26 mouse cellular contexts compared by ENCODE assay signal in the genomic region with DNA sequence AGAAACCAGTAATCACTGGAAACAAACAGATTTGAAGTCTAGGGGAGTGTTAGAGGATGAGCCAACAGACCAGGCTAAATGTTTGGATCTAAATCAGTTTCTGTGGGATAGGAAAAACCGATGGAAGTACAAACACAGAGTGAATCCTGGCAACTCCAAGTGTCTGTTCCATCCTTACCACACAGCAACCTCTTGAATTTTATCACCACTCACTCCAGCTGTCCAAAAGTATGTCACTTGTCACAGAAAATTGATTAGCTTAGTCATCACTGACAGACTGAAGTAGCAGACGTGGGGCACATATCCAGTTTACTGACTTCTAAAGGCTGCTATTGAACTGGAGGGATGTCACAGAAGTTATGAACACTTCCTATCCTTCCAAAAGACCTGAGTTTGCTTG.
A peak's percentile ranks its signal among the peaks of the same experiment; 100 is the strongest.
DNase-seq lines count a peak whose midpoint lies in the region; ATAC-seq and TF ChIP-seq lines count a peak whose summit lies in the region.
"Had no signal": no experiment of that assay in that cellular context is flagged by ENCODE, and none has a peak within 500 bp of the region (broad histone marks: within the 10 kb centered on the region; RNA-seq: fewer than 3 reads in every experiment).

No protein-coding gene starts in this region.

- H3K4me1 ChIP-seq in forebrain, embryonic 13.5 days: no peaks in the 10 kb centered on the region
- no peaks in the 10 kb centered on the region for H3K4me1 ChIP-seq in forebrain, embryonic 12.5 days
- no peaks in the 10 kb centered on the region for H3K4me1 ChIP-seq in hindbrain, embryonic 14.5 days (replicated peaks; ENCODE audit: control insufficient read depth, insufficient read depth, low read length)
- H3K4me1 ChIP-seq in hindbrain, embryonic 16.5 days (ENCODE audit: control insufficient read depth, insufficient read depth, low read depth, low read length): no peaks in the 10 kb centered on the region
- H3K4me1 ChIP-seq in forebrain, postnatal 0 days (ENCODE audit: insufficient read depth): no peaks in the 10 kb centered on the region
- H3K4me1 ChIP-seq in heart, embryonic 12.5 days (replicated peaks): no peaks in the 10 kb centered on the region; the same call in 1 of the 2 replicates
- H3K4me1 ChIP-seq: embryonic facial prominence, embryonic 12.5 days; embryonic facial prominence, embryonic 15.5 days; hindbrain, embryonic 10.5 days; hindbrain, embryonic 13.5 days had no signal

- no peaks in the 10 kb centered on the region for H3K27me3 ChIP-seq in forebrain, embryonic 13.5 days
- no peaks in the 10 kb centered on the region for H3K27me3 ChIP-seq in forebrain, embryonic 12.5 days
- no peaks in the 10 kb centered on the region for H3K27me3 ChIP-seq in hindbrain, embryonic 14.5 days (ENCODE audit: control insufficient read depth, insufficient read depth, low read length)
- no peaks in the 10 kb centered on the region for H3K27me3 ChIP-seq in hindbrain, embryonic 16.5 days (replicated peaks; ENCODE audit: control insufficient read depth, insufficient read depth, low read length)
- no peaks in the 10 kb centered on the region for H3K27me3 ChIP-seq in forebrain, postnatal 0 days (ENCODE audit: insufficient read depth, low read length)
- no peaks in the 10 kb centered on the region for H3K27me3 ChIP-seq in heart, embryonic 12.5 days (replicated peaks)
- H3K27me3 ChIP-seq: embryonic facial prominence, embryonic 12.5 days; embryonic facial prominence, embryonic 15.5 days; heart, embryonic 15.5 days; hindbrain, embryonic 13.5 days had no signal

- H3K27ac ChIP-seq in forebrain, embryonic 13.5 days: no peak overlapping the region
- H3K27ac ChIP-seq in forebrain, embryonic 12.5 days: no peak overlapping the region
- no peak overlapping the region for H3K27ac ChIP-seq in hindbrain, embryonic 14.5 days
- H3K27ac ChIP-seq in hindbrain, embryonic 16.5 days (ENCODE audit: low read depth, low read length): no peak overlapping the region
- H3K27ac ChIP-seq in forebrain, postnatal 0 days (ENCODE audit: low read depth, low read length): no peak overlapping the region
- H3K27ac ChIP-seq in heart, embryonic 12.5 days (ENCODE audit: poor library complexity, severe bottlenecking): no peak overlapping the region
- H3K27ac ChIP-seq: embryonic facial prominence, embryonic 12.5 days; embryonic facial prominence, embryonic 15.5 days; heart, embryonic 15.5 days; hindbrain, embryonic 10.5 days; hindbrain, embryonic 13.5 days had no signal

- ATAC-seq in forebrain, embryonic 13.5 days: peak; percentile 51; the same call in 1 of the 2 replicates
- no peak for ATAC-seq in forebrain, embryonic 12.5 days (ENCODE audit: low FRiP score)
- ATAC-seq in hindbrain, embryonic 14.5 days (ENCODE audit: low FRiP score): no peak
- ATAC-seq in hindbrain, embryonic 16.5 days: no peak
- peak; percentile 72 for ATAC-seq in forebrain, postnatal 0 days
- ATAC-seq in heart, embryonic 12.5 days (ENCODE audit: insufficient number of reproducible peaks, low FRiP score): no peak
- ATAC-seq: activated CD4-positive, CD25-positive, alpha-beta regulatory T cell, adult 4 months; intestine, postnatal 0 days had no signal

- H3K4me2 ChIP-seq in forebrain, embryonic 13.5 days: no peak overlapping the region
- no peak overlapping the region for H3K4me2 ChIP-seq in forebrain, embryonic 12.5 days
- no peak overlapping the region for H3K4me2 ChIP-seq in hindbrain, embryonic 14.5 days (replicated peaks)
- no peak overlapping the region for H3K4me2 ChIP-seq in hindbrain, embryonic 16.5 days (ENCODE audit: low read length)
- H3K4me2 ChIP-seq in forebrain, postnatal 0 days (ENCODE audit: low read depth): no peak overlapping the region
- H3K4me2 ChIP-seq in heart, embryonic 12.5 days: no peak overlapping the region
- H3K4me2 ChIP-seq: embryonic facial prominence, embryonic 12.5 days; embryonic facial prominence, embryonic 15.5 days; heart, embryonic 11.5 days; heart, embryonic 15.5 days; hindbrain, embryonic 13.5 days had no signal

- no peaks in the 10 kb centered on the region for H3K9me3 ChIP-seq in forebrain, embryonic 13.5 days (replicated peaks)
- H3K9me3 ChIP-seq in forebrain, embryonic 12.5 days: no peaks in the 10 kb centered on the region
- no peaks in the 10 kb centered on the region for H3K9me3 ChIP-seq in hindbrain, embryonic 14.5 days (ENCODE audit: control insufficient read depth, low read length)
- H3K9me3 ChIP-seq in hindbrain, embryonic 16.5 days (ENCODE audit: control insufficient read depth, low read length): no peaks in the 10 kb centered on the region
- H3K9me3 ChIP-seq in forebrain, postnatal 0 days (ENCODE audit: low read length): no peaks in the 10 kb centered on the region
- H3K9me3 ChIP-seq in heart, embryonic 12.5 days (replicated peaks): no peaks in the 10 kb centered on the region
- H3K9me3 ChIP-seq: embryonic facial prominence, embryonic 12.5 days; embryonic facial prominence, embryonic 15.5 days; heart, embryonic 15.5 days; hindbrain, embryonic 10.5 days; hindbrain, embryonic 13.5 days had no signal

- no peaks in the 10 kb centered on the region for H3K36me3 ChIP-seq in forebrain, embryonic 13.5 days (ENCODE audit: poor library complexity, severe bottlenecking)
- H3K36me3 ChIP-seq in forebrain, embryonic 12.5 days (replicated peaks): no peaks in the 10 kb centered on the region
- H3K36me3 ChIP-seq in hindbrain, embryonic 14.5 days (replicated peaks; ENCODE audit: control insufficient read depth, insufficient read depth): no peaks in the 10 kb centered on the region
- no peaks in the 10 kb centered on the region for H3K36me3 ChIP-seq in hindbrain, embryonic 16.5 days (ENCODE audit: control insufficient read depth, insufficient read depth, low read length)
- no peaks in the 10 kb centered on the region for H3K36me3 ChIP-seq in forebrain, postnatal 0 days (ENCODE audit: insufficient read depth)
- H3K36me3 ChIP-seq in heart, embryonic 12.5 days: no peaks in the 10 kb centered on the region
- H3K36me3 ChIP-seq: embryonic facial prominence, embryonic 12.5 days; embryonic facial prominence, embryonic 15.5 days; heart, embryonic 15.5 days; hindbrain, embryonic 10.5 days; hindbrain, embryonic 13.5 days had no signal

- no peak overlapping the region for H3K4me3 ChIP-seq in forebrain, embryonic 13.5 days
- H3K4me3 ChIP-seq in forebrain, embryonic 12.5 days (replicated peaks): no peak overlapping the region
- H3K4me3 ChIP-seq in hindbrain, embryonic 14.5 days (replicated peaks; ENCODE audit: low read length): no peak overlapping the region
- no peak overlapping the region for H3K4me3 ChIP-seq in hindbrain, embryonic 16.5 days (ENCODE audit: low read length)
- no peak overlapping the region for H3K4me3 ChIP-seq in forebrain, postnatal 0 days (ENCODE audit: low read depth, low read length)
- H3K4me3 ChIP-seq in heart, embryonic 12.5 days: no peak overlapping the region
- H3K4me3 ChIP-seq: embryonic facial prominence, embryonic 12.5 days; embryonic facial prominence, embryonic 15.5 days; heart, embryonic 15.5 days; hindbrain, embryonic 10.5 days; hindbrain, embryonic 13.5 days had no signal

- DNase-seq in hindbrain, embryonic 14.5 days (ENCODE audit: low spot score): peak; percentile 11
- DNase-seq in brain, adult 2 months (ENCODE audit: low read depth, low spot score): peak; percentile 20
- DNase-seq in forebrain, postnatal 0 days: peak; percentile 51
- DNase-seq: adrenal gland, adult 8-10 months; adrenal gland, postnatal 25 days; cerebellum, adult 11 months; cerebellum, adult 2 months; cerebellum, adult 9-11 months; cerebellum, postnatal 25 days; gastrocnemius, postnatal 10 days; gastrocnemius, postnatal 36 days; heart, adult 11 months; heart, postnatal 10 days; heart, postnatal 36 days had no signal

- H3K9ac ChIP-seq in forebrain, embryonic 13.5 days: no peak overlapping the region
- H3K9ac ChIP-seq in forebrain, embryonic 12.5 days: no peak overlapping the region
- H3K9ac ChIP-seq in hindbrain, embryonic 14.5 days: no peak overlapping the region
- no peak overlapping the region for H3K9ac ChIP-seq in hindbrain, embryonic 16.5 days (ENCODE audit: low read depth, low read length)
- H3K9ac ChIP-seq in forebrain, postnatal 0 days: no peak overlapping the region
- no peak overlapping the region for H3K9ac ChIP-seq in heart, embryonic 12.5 days
- H3K9ac ChIP-seq: embryonic facial prominence, embryonic 12.5 days; embryonic facial prominence, embryonic 15.5 days; heart, embryonic 15.5 days; hindbrain, embryonic 13.5 days had no signal

- no peak for TF ChIP-seq CTCF in forebrain, postnatal 0 days (IDR thresholded peaks at IDR 0.05; ENCODE audit: low read depth)

- WGBS in forebrain, embryonic 13.5 days: 69% methylated on average over 2 of the region's 2 CpGs
- 76% methylated on average over 2 of the region's 2 CpGs for WGBS in forebrain, embryonic 12.5 days
- 69% methylated on average over 2 of the region's 2 CpGs for WGBS in hindbrain, embryonic 14.5 days
- WGBS in hindbrain, embryonic 16.5 days: 71% methylated on average over 2 of the region's 2 CpGs
- WGBS in forebrain, postnatal 0 days: 43% methylated on average over 2 of the region's 2 CpGs
- 33% methylated on average over 2 of the region's 2 CpGs for WGBS in heart, embryonic 12.5 days

Comparison
In these comparisons a context has a peak if more than half of its experiments do, and no peak if none do; other contexts are left out.
1. ATAC-seq: peak in forebrain, embryonic 13.5 days (single experiment) and forebrain, postnatal 0 days (single experiment); none in forebrain, embryonic 12.5 days (single experiment), hindbrain, embryonic 14.5 days (single experiment), hindbrain, embryonic 16.5 days (single experiment) and heart, embryonic 12.5 days (single experiment).
2. Peak in every context shown above with its lines, with median percentiles within 50 percentile points of each other: DNase-seq.